Mouse (Mus musculus) heart, postnatal 0 days (tissue): Measurements from ENCODE around the gene Sucla2. TPM values are rescaled to one million over a fixed set of nuclear protein-coding genes. Genes with fewer than 3 reads are reported as not detected.

ENCODE experiments used
- ATAC-seq: fragments of 200-750 bp; cut with Nextera tagmentation; 2 replicates; pipeline ENCODE4 v1.8.0; 2017; ENCODE audit warnings: low read depth, moderate number of reproducible peaks, moderate library complexity; ENCODE audit not compliant: insufficient read depth
- DNase-seq: peaks from one replicate; pipeline ENCODE4 v3.0.0-alpha.2; 2016; ENCODE audit warnings: low spot score
- H3K27ac ChIP-seq: fragments of 300-500 bp; sonication (generic); 2 replicates; pipeline ENCODE4 v1.5.1; 2014; ENCODE audit warnings: low read depth, mild to moderate bottlenecking
- H3K27me3 ChIP-seq: fragments of 300-500 bp; sonication (generic); 2 replicates; pipeline ENCODE4 v1.6.1; 2014; ENCODE audit warnings: low read length, mixed read lengths; ENCODE audit not compliant: control insufficient read depth, insufficient read depth
- H3K36me3 ChIP-seq: fragments of 300-500 bp; sonication (generic); replicated peaks from 2 replicates; pipeline ENCODE4 v1.6.1; 2014; ENCODE audit warnings: low read length, mixed read lengths; ENCODE audit not compliant: control insufficient read depth, insufficient read depth
- H3K4me1 ChIP-seq: fragments of 300-500 bp; sonication (generic); 2 replicates; pipeline ENCODE4 v1.6.1; 2014; ENCODE audit warnings: antibody characterized with exemption; ENCODE audit not compliant: control insufficient read depth, insufficient read depth
- H3K4me2 ChIP-seq: fragments of 300-500 bp; sonication (generic); 2 replicates; pipeline ENCODE4 v1.6.1; 2014; ENCODE audit warnings: low read depth, mild to moderate bottlenecking, low read length, moderate library complexity
- H3K4me3 ChIP-seq: fragments of 300-500 bp; sonication (generic); 2 replicates; pipeline ENCODE4 v1.5.1; 2014; ENCODE audit warnings: low read depth, low read length
- H3K9ac ChIP-seq: fragments of 300-500 bp; sonication (generic); replicated peaks from 2 replicates; pipeline ENCODE4 v1.6.1; 2014; ENCODE audit warnings: low read depth, low read length, mixed read lengths
- H3K9me3 ChIP-seq: fragments of 300-500 bp; sonication (generic); replicated peaks from 2 replicates; pipeline ENCODE4 v1.6.1; 2016; ENCODE audit warnings: low read length; ENCODE audit not compliant: control insufficient read depth
- CTCF ChIP-seq: IDR thresholded peaks from 2 replicates; pipeline ENCODE4 v1.5.1; 2016; ENCODE audit warnings: antibody characterized with exemption, control low read depth, low read depth
- EP300 ChIP-seq: IDR thresholded peaks from 2 replicates; pipeline ENCODE4 v1.6.1; 2016; ENCODE audit warnings: antibody characterized with exemption, low read depth
- WGBS: fragments of 180-500 bp; shearing (Covaris S2); extraction: QIAGEN DNeasy Blood & Tissue Kit; methylation state at CpG from one replicate; pipeline ENCODE4 v1.1.7; 2014; 5-methylcytosine and 5-hydroxymethylcytosine counted together
- polyA plus RNA-seq: library from polyadenylated mRNA; unstranded; fragments of >200 nt; fragmentation: Nextera tagmentation; extraction: Ambion mirVana; gene quantifications from 2 replicates; pipeline ENCODE4 v1.2.1, GENCODE M21; 2015
- total RNA-seq: library from RNA; depleted of rRNA; stranded (reverse); fragments of >200 nt; gene quantifications from 2 replicates; pipeline ENCODE4 v1.2.3, GENCODE M21; 2014; ENCODE audit warnings: low replicate concordance

Sucla2 gene
- total and polyA plus RNA-seq, 2 experiments from 2014 or later: 229 to 449 TPM

DNA sequence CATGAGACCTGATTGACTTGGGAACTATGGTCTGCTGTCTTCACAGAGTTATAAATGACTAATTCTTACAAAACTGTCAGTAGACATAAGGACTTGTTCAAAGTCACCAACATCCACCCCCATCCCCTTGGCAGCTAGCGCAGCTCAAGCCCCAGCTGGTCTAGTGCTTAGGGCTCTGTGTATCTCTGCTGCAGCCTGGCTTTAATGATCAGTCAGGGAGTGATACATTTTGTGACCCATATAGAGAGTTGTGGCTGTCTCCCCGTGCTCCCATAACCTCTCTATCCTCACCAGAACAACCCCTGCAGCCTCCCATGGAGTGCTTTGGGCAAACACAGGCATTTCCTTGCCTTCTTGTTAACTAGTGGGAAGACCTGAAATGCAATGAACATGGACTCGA lies 95.8 kb downstream of the Sucla2 start:
- no peaks in the 10 kb centered on the region for H3K4me1 ChIP-seq
- H3K9me3 ChIP-seq: peaks cover 8% of the 10 kb centered on the region; the same call in 1 of the 2 replicates
- ATAC-seq: no peak
- no peak overlapping the region for H3K9ac ChIP-seq
- WGBS: 71% methylated on average over 3 of the region's 3 CpGs
- no peaks in the 10 kb centered on the region for H3K36me3 ChIP-seq
- H3K4me2 ChIP-seq: no peak overlapping the region
- no peak for TF ChIP-seq EP300
- TF ChIP-seq CTCF: no peak
- no peak for DNase-seq
- H3K4me3 ChIP-seq: no peak overlapping the region
- no peaks in the 10 kb centered on the region for H3K27me3 ChIP-seq
- no peak overlapping the region for H3K27ac ChIP-seq

DNA sequence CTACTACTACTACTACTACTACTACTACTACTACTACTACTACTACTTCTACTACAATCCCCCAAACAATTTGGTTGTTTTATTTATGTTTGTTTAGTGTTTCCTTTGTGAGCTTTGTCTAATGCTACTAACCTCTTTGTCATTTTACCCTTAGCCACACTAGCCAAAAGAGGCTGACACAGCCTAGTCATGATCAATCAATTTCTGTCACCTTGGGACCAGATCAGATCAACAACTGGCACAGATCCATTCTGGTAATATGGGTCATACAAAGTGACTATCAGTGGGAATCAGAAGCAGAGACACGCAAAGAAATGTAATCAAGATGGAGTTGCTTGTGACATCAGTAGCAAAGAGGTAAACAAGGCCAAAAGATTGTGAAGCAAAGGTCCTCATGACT lies 97.9 kb downstream of the Sucla2 start:
- H3K9ac ChIP-seq: no peak overlapping the region
- no peak overlapping the region for H3K4me3 ChIP-seq
- DNase-seq: no peak
- H3K27me3 ChIP-seq: no peaks in the 10 kb centered on the region
- H3K36me3 ChIP-seq: no peaks in the 10 kb centered on the region
- H3K27ac ChIP-seq: no peak overlapping the region
- TF ChIP-seq EP300 (no peak), CTCF (no peak)
- H3K4me2 ChIP-seq: no peak overlapping the region
- H3K9me3 ChIP-seq: peaks cover 8% of the 10 kb centered on the region; the same call in 1 of the 2 replicates
- H3K4me1 ChIP-seq: no peaks in the 10 kb centered on the region
- 79% methylated on average over 1 of the region's 1 CpGs for WGBS
- ATAC-seq: no peak

- ATAC-seq: no peak
- Histone ChIP-seq H3K9ac (no peak overlapping the region), H3K27me3 (no peaks in the 10 kb centered on the region), H3K9me3 (no peaks in the 10 kb centered on the region), H3K4me2 (no peak overlapping the region), H3K36me3 (no peaks in the 10 kb centered on the region), H3K27ac (no peak overlapping the region), H3K4me3 (no peak overlapping the region), H3K4me1 (no peaks in the 10 kb centered on the region)
- 52% methylated on average over 3 of the region's 3 CpGs for WGBS
- DNase-seq: no peak
- peak; percentile 40 for TF ChIP-seq CTCF
- no peak for TF ChIP-seq EP300
These were observed 100.3 kb downstream of the Sucla2 start for GRCm38 (mm10) chr14:73625469-73625868.

- 58% methylated on average over 4 of the region's 4 CpGs for WGBS
These were observed 106.4 kb downstream of the Sucla2 start for GRCm38 (mm10) chr14:73631511-73631910.

GRCm38 (mm10) chr14:73632648-73633263 lies 107.6 kb downstream of the Sucla2 start:
- H3K4me2 ChIP-seq: no peak overlapping the region
- H3K9me3 ChIP-seq: no peaks in the 10 kb centered on the region
- DNase-seq (peak; percentile 91), ATAC-seq (peak; percentile 96)
- no peaks in the 10 kb centered on the region for H3K36me3 ChIP-seq
- peak overlapping the region; percentile 58 for H3K27ac ChIP-seq
- TF ChIP-seq CTCF: no peak
- peak; percentile 48; the same call in 1 of the 2 replicates for TF ChIP-seq EP300
- no peak overlapping the region for H3K9ac ChIP-seq
- no peak overlapping the region for H3K4me3 ChIP-seq
- H3K27me3 ChIP-seq: no peaks in the 10 kb centered on the region
- H3K4me1 ChIP-seq: peaks cover 10% of the 10 kb centered on the region
- WGBS: 31% methylated on average over 9 of the region's 9 CpGs

More at GRCm38 (mm10) chr14:73631511-73631910, 106.4 kb downstream of the Sucla2 start:
- peak; percentile 28; the same call in 1 of the 2 replicates for ATAC-seq
- Histone ChIP-seq H3K4me2 (no peak overlapping the region), H3K36me3 (no peaks in the 10 kb centered on the region), H3K4me1 (peaks cover 10% of the 10 kb centered on the region), H3K9ac (no peak overlapping the region), H3K4me3 (no peak overlapping the region), H3K27ac (0 out of 2 replicates have a peak overlapping the region, but pooled peaks have one; percentile 25), H3K27me3 (no peaks in the 10 kb centered on the region), H3K9me3 (no peaks in the 10 kb centered on the region)
- TF ChIP-seq EP300: no peak; the same call in 1 of the 2 replicates
- no peak for TF ChIP-seq CTCF
- DNase-seq: peak; percentile 13

GRCm38 (mm10) chr14:73634356-73634755 lies 109.2 kb downstream of the Sucla2 start:
- no peak for TF ChIP-seq EP300
- no peak for TF ChIP-seq CTCF
- no peaks in the 10 kb centered on the region for H3K27me3 ChIP-seq
- H3K4me1 ChIP-seq: peaks cover 10% of the 10 kb centered on the region
- no peak overlapping the region for H3K27ac ChIP-seq
- DNase-seq (no peak), ATAC-seq (no peak)
- no peaks in the 10 kb centered on the region for H3K36me3 ChIP-seq
- H3K4me3 ChIP-seq: no peak overlapping the region
- H3K4me2 ChIP-seq: no peak overlapping the region
- no peaks in the 10 kb centered on the region for H3K9me3 ChIP-seq
- 80% methylated on average over 3 of the region's 3 CpGs for WGBS
- H3K9ac ChIP-seq: no peak overlapping the region
